Comparison of ENCODE assay signal across 8 mouse cellular contexts in the genomic region with DNA sequence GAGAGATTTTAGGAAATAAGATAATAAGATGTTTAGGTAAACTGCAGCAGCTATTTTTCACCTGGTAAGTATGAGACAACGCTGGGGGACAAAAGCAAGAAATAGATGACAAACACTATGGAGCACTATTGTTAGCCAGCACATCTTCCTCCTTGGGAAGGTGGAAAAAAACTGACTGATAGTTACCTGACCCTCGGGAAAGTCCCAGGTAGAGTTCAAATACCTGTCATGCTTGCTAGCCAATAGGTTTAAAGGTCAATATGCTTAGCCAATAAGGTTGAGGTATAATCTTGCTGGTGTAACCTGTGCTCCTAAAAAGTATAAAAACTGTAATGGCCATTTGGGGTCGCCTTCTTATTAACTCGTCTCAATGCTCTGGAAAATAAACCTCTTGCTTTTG. TPM values are rescaled to one million over a fixed set of nuclear protein-coding genes. Genes with fewer than 3 reads are reported as not detected.
DNase-seq lines count a peak whose midpoint lies in the region; ATAC-seq lines count a peak whose summit lies in the region.

No protein-coding gene starts in this region.

- 18% methylated on average over 4 of the region's 4 CpGs for WGBS in kidney, embryonic 15.5 days
- 19% methylated on average over 4 of the region's 4 CpGs for WGBS in embryonic facial prominence, embryonic 13.5 days
- 22% methylated on average over 4 of the region's 4 CpGs for WGBS in intestine, embryonic 16.5 days
- 20% methylated on average over 4 of the region's 4 CpGs for WGBS in neural tube, embryonic 12.5 days

- H3K27ac ChIP-seq in kidney, embryonic 15.5 days: peak overlapping the region; percentile 78; the same call in 1 of the 2 replicates
- no peak overlapping the region for H3K27ac ChIP-seq in embryonic facial prominence, embryonic 13.5 days
- peak overlapping the region; percentile 66 for H3K27ac ChIP-seq in intestine, embryonic 16.5 days (ENCODE audit: low read length)
- no peak overlapping the region for H3K27ac ChIP-seq in neural tube, embryonic 12.5 days

- no peak for DNase-seq in kidney, adult 18-20 months
- no peak for DNase-seq in frontal cortex, postnatal 10 days (ENCODE audit: low spot score in 2 of 2)
- no peak for DNase-seq in cerebellum, adult 11 months

- H3K4me2 ChIP-seq in kidney, embryonic 15.5 days: peak overlapping the region; percentile 82
- peak overlapping the region; percentile 69 for H3K4me2 ChIP-seq in embryonic facial prominence, embryonic 13.5 days
- H3K4me2 ChIP-seq in intestine, embryonic 16.5 days (ENCODE audit: low read depth, low read length): peak overlapping the region; percentile 60
- H3K4me2 ChIP-seq in neural tube, embryonic 12.5 days (replicated peaks): peak overlapping the region; percentile 78

- peak overlapping the region; percentile 90 for H3K4me3 ChIP-seq in kidney, embryonic 15.5 days (replicated peaks)
- H3K4me3 ChIP-seq in embryonic facial prominence, embryonic 13.5 days: peak overlapping the region; percentile 82
- H3K4me3 ChIP-seq in intestine, embryonic 16.5 days (ENCODE audit: low read length): peak overlapping the region; percentile 88
- H3K4me3 ChIP-seq in neural tube, embryonic 12.5 days: peak overlapping the region; percentile 77; the same call in 1 of the 2 replicates

- peak overlapping the region; percentile 72 for H3K9ac ChIP-seq in kidney, embryonic 15.5 days
- peak overlapping the region; percentile 92 for H3K9ac ChIP-seq in embryonic facial prominence, embryonic 13.5 days
- peak overlapping the region; percentile 60 for H3K9ac ChIP-seq in intestine, embryonic 16.5 days (ENCODE audit: low read depth, low read length)
- peak overlapping the region; percentile 67; the same call in 1 of the 2 replicates for H3K9ac ChIP-seq in neural tube, embryonic 12.5 days

- ATAC-seq in kidney, embryonic 15.5 days (replicated peaks; ENCODE audit: low FRiP score): no peak
- no peak for ATAC-seq in embryonic facial prominence, embryonic 13.5 days (ENCODE audit: insufficient number of reproducible peaks, insufficient read depth, low FRiP score, low TSS enrichment, low read depth)
- ATAC-seq in intestine, embryonic 16.5 days: peak; percentile 6; the same call in 1 of the 2 replicates
- ATAC-seq in neural tube, embryonic 12.5 days (ENCODE audit: low FRiP score, low read depth): no peak
- ATAC-seq in activated CD4-positive, CD25-positive, alpha-beta regulatory T cell, adult 4 months: no peak

- H3K27me3 ChIP-seq in kidney, embryonic 15.5 days: no peaks in the 10 kb centered on the region
- 0 out of 2 replicates have a peak, but pooled peaks cover 2% of the 10 kb centered on the region for H3K27me3 ChIP-seq in embryonic facial prominence, embryonic 13.5 days
- H3K27me3 ChIP-seq in intestine, embryonic 16.5 days (replicated peaks; ENCODE audit: control insufficient read depth, insufficient read depth, low read length): no peaks in the 10 kb centered on the region
- H3K27me3 ChIP-seq in neural tube, embryonic 12.5 days (replicated peaks): no peaks in the 10 kb centered on the region

- H3K9me3 ChIP-seq in kidney, embryonic 15.5 days (replicated peaks): no peaks in the 10 kb centered on the region
- no peaks in the 10 kb centered on the region for H3K9me3 ChIP-seq in embryonic facial prominence, embryonic 13.5 days
- no peaks in the 10 kb centered on the region for H3K9me3 ChIP-seq in intestine, embryonic 16.5 days (ENCODE audit: control insufficient read depth, low read length)
- no peaks in the 10 kb centered on the region for H3K9me3 ChIP-seq in neural tube, embryonic 12.5 days

- H3K36me3 ChIP-seq in kidney, embryonic 15.5 days: peaks cover 5% of the 10 kb centered on the region; the same call in 1 of the 2 replicates
- H3K36me3 ChIP-seq in embryonic facial prominence, embryonic 13.5 days: peaks cover 5% of the 10 kb centered on the region; the same call in 1 of the 2 replicates
- no peaks in the 10 kb centered on the region for H3K36me3 ChIP-seq in intestine, embryonic 16.5 days (ENCODE audit: control insufficient read depth, insufficient read depth, low read length)
- no peaks in the 10 kb centered on the region; the same call in 1 of the 2 replicates for H3K36me3 ChIP-seq in neural tube, embryonic 12.5 days

- peaks cover 17% of the 10 kb centered on the region for H3K4me1 ChIP-seq in kidney, embryonic 15.5 days
- peaks cover 11% of the 10 kb centered on the region for H3K4me1 ChIP-seq in embryonic facial prominence, embryonic 13.5 days
- peaks cover 6% of the 10 kb centered on the region for H3K4me1 ChIP-seq in intestine, embryonic 16.5 days (ENCODE audit: control insufficient read depth, insufficient read depth, low read length)
- peaks cover 10% of the 10 kb centered on the region for H3K4me1 ChIP-seq in neural tube, embryonic 12.5 days

RNA-seq across cellular contexts. Expression of a gene that starts 0.7 kb away (rescaled TPM):
- polyA plus RNA-seq in kidney, embryonic 15.5 days (2015; fragmentation: Nextera tagmentation; extraction: Ambion mirVana): 37.4 and 44.4 TPM in 2 replicates
- 56.7 and 63.2 TPM in 2 replicates for polyA plus RNA-seq in embryonic facial prominence, embryonic 13.5 days (2015; fragmentation: Nextera tagmentation; extraction: Ambion mirVana)
- 31.1 and 34.2 TPM in 2 replicates for polyA plus RNA-seq in intestine, embryonic 16.5 days (2015; fragmentation: Nextera tagmentation; extraction: Ambion mirVana)
- polyA plus RNA-seq in neural tube, embryonic 12.5 days (2016; fragmentation: Nextera tagmentation; extraction: Ambion mirVana): 39.4 and 40.8 TPM in 2 replicates
- 10 to 100 TPM; 40.6 to 44.0 TPM for polyA plus RNA-seq in activated CD4-positive, CD25-positive, alpha-beta regulatory T cell, adult 4 months (2017; shearing (Covaris generic))

RNA-seq across cellular contexts. Expression of a gene that starts 34.8 kb away (rescaled TPM):
- polyA plus RNA-seq in kidney, embryonic 15.5 days (2015; fragmentation: Nextera tagmentation; extraction: Ambion mirVana): 0.15 and 0.17 TPM in 2 replicates
- polyA plus RNA-seq in embryonic facial prominence, embryonic 13.5 days (2015; fragmentation: Nextera tagmentation; extraction: Ambion mirVana): 0.29 TPM in 1 of 2 replicates, not detected in the other
- polyA plus RNA-seq in intestine, embryonic 16.5 days (2015; fragmentation: Nextera tagmentation; extraction: Ambion mirVana): 0.18 TPM in 1 of 2 replicates, not detected in the other
- polyA plus RNA-seq in neural tube, embryonic 12.5 days (2016; fragmentation: Nextera tagmentation; extraction: Ambion mirVana): not detected in 2 replicates
- not detected for polyA plus RNA-seq in activated CD4-positive, CD25-positive, alpha-beta regulatory T cell, adult 4 months (2017; shearing (Covaris generic))

RNA-seq across cellular contexts. Expression of a gene that starts 42.4 kb away (rescaled TPM):
- polyA plus RNA-seq in kidney, embryonic 15.5 days (2015; fragmentation: Nextera tagmentation; extraction: Ambion mirVana): not detected in 2 replicates
- polyA plus RNA-seq in embryonic facial prominence, embryonic 13.5 days (2015; fragmentation: Nextera tagmentation; extraction: Ambion mirVana): not detected in 2 replicates
- polyA plus RNA-seq in intestine, embryonic 16.5 days (2015; fragmentation: Nextera tagmentation; extraction: Ambion mirVana): not detected in 2 replicates
- not detected in 2 replicates for polyA plus RNA-seq in neural tube, embryonic 12.5 days (2016; fragmentation: Nextera tagmentation; extraction: Ambion mirVana)
- polyA plus RNA-seq in activated CD4-positive, CD25-positive, alpha-beta regulatory T cell, adult 4 months (2017; shearing (Covaris generic)): not detected

Comparison
In these comparisons a context has a peak if more than half of its experiments do, and no peak if none do; other contexts are left out.
1. H3K27ac ChIP-seq: peak in kidney, embryonic 15.5 days (single experiment) and intestine, embryonic 16.5 days (single experiment); none in embryonic facial prominence, embryonic 13.5 days (single experiment) and neural tube, embryonic 12.5 days (single experiment).
2. Peak in every context shown above with its lines, with median percentiles within 50 percentile points of each other: H3K4me2 ChIP-seq, H3K4me3 ChIP-seq and H3K9ac ChIP-seq.